Mouse (Mus musculus) ES-E14 (cell line): Measurements from ENCODE around the gene Tmcc2. TPM values are rescaled to one million over a fixed set of nuclear protein-coding genes. Genes with fewer than 3 reads are reported as not detected.
A peak's percentile ranks its signal among the peaks of the same experiment; 100 is the strongest.

ENCODE experiments used
- DNase-seq: peaks from one replicate; pipeline ENCODE4 v3.0.0-alpha.2; 2013; ENCODE audit warnings: low read depth, low spot score
- H3K27ac ChIP-seq: 2 replicates; pipeline ENCODE4 v1.5.1; 2012; ENCODE audit warnings: low read depth, mild to moderate bottlenecking, low read length, moderate library complexity, mixed read lengths; ENCODE audit not compliant: poor library complexity, insufficient read depth, severe bottlenecking
- H3K36me3 ChIP-seq: 2 replicates; pipeline ENCODE4 v1.6.1; 2012; ENCODE audit warnings: mild to moderate bottlenecking, low read length, moderate library complexity, mixed read lengths; ENCODE audit not compliant: control insufficient read depth, poor library complexity, insufficient read depth, severe bottlenecking
- H3K4me1 ChIP-seq, 2 experiments: fragments of 150-350 bp in 1 of 2; sonication (generic) in 1 of 2; 2 replicates each; pipeline ENCODE4 v1.6.1; 2012; ENCODE audit warnings: low read length in 2 of 2, mild to moderate bottlenecking in 1 of 2, mixed read lengths in 1 of 2; ENCODE audit not compliant: control insufficient read depth in 2 of 2, insufficient read depth in 2 of 2, poor library complexity in 1 of 2
- H3K4me3 ChIP-seq, 2 experiments: fragments of 150-350 bp in 1 of 2; sonication (generic) in 1 of 2; 2 replicates each; pipeline ENCODE4 v1.5.1; 2012; ENCODE audit warnings: low read length in 2 of 2, low read depth in 1 of 2, mild to moderate bottlenecking in 1 of 2, mixed read lengths in 1 of 2; ENCODE audit not compliant: insufficient read depth in 1 of 2, poor library complexity in 1 of 2, severe bottlenecking in 1 of 2
- H3K9ac ChIP-seq: 2 replicates; pipeline ENCODE4 v1.6.1; 2012; ENCODE audit warnings: low read depth, mild to moderate bottlenecking, low read length, mixed read lengths; ENCODE audit not compliant: poor library complexity, insufficient read depth, severe bottlenecking
- H3K9me3 ChIP-seq: fragments of 150-350 bp; sonication (generic); 2 replicates; pipeline ENCODE4 v1.6.1; 2012; ENCODE audit warnings: low read depth, mild to moderate bottlenecking, low read length; ENCODE audit not compliant: control insufficient read depth, insufficient read depth
- CHD2 ChIP-seq: IDR thresholded peaks from 2 replicates; pipeline ENCODE4 v1.6.1; 2014; ENCODE audit warnings: mild to moderate bottlenecking, low read depth, low read length, inconsistent platforms
- HCFC1 ChIP-seq: IDR thresholded peaks from 2 replicates; pipeline ENCODE4 v1.6.1; 2012; ENCODE audit warnings: low read length, inconsistent platforms, borderline replicate concordance; ENCODE audit not compliant: insufficient read depth
- MAFK ChIP-seq: IDR thresholded peaks from 2 replicates; pipeline ENCODE4 v1.6.1; 2014; ENCODE audit warnings: mild to moderate bottlenecking, low read depth, low read length, inconsistent platforms; ENCODE audit not compliant: insufficient read depth
- ZC3H11A ChIP-seq: IDR thresholded peaks from 2 replicates; pipeline ENCODE4 v1.6.1; 2012; ENCODE audit warnings: low read depth, mild to moderate bottlenecking, inconsistent platforms, low read length, borderline replicate concordance
- ZNF384 ChIP-seq: IDR thresholded peaks from 2 replicates; pipeline ENCODE4 v1.6.1; 2012; ENCODE audit warnings: low read depth, low read length, inconsistent platforms
- in situ Hi-C, 2 experiments: fragments of 600-800 bp; cut with MboI; formaldehyde crosslinking; loops; one replicate each; pipeline ENCODE4 v1.15.1; 2025; ENCODE audit warnings: low sequenced_read_pairs in 2 of 2, inconsistent platforms in 1 of 2; ENCODE audit not compliant: unreplicated experiment in 2 of 2
- total RNA-seq: library from RNA; depleted of rRNA; stranded (reverse); fragments of 300-350 nt; gene quantifications from 2 replicates; pipeline ENCODE4 v1.2.3, GENCODE M21; 2012

Tmcc2 gene
- total RNA-seq, 1 experiment: 7.9 TPM

- Histone ChIP-seq H3K4me1 (peaks cover 5 to 7% of the 10 kb centered on the region in 2 experiments; a peak in 3 of 4 replicates), H3K9me3 (no peaks in the 10 kb centered on the region), H3K9ac (peak overlapping the region; percentile 69; the same call in 1 of the 2 replicates), H3K27ac (no peak overlapping the region), H3K4me3 (peak overlapping the region; percentile 70 to 73), H3K36me3 (no peaks in the 10 kb centered on the region)
- in situ Hi-C loops: no loop called here
- DNase-seq: no peak
- no peak for TF ChIP-seq ZC3H11A
- no peak for TF ChIP-seq HCFC1
- TF ChIP-seq MAFK: no peak
- no peak for TF ChIP-seq CHD2
- no peak for TF ChIP-seq ZNF384
Observed at GRCm38 (mm10) chr1:132316625-132316994, 74.5 kb downstream of the Tmcc2 start.

GRCm38 (mm10) chr1:132315889-132316624 is 75.0 kb downstream of the Tmcc2 start, which contains the start of gene Nuak2:
Gene Nuak2, plus strand, starts transcription at chr1:132316126.
- TF ChIP-seq CHD2 (0 out of 2 replicates have a peak, but pooled peaks have one; percentile 38), ZC3H11A (no peak)
- Histone ChIP-seq H3K4me3 (peak within 1 kb of the TSS; percentile 70 to 73), H3K27ac (no peak within 1 kb of the TSS), H3K36me3 (no peaks in the 10 kb centered on the region), H3K4me1 (peaks cover 5 to 7% of the 10 kb centered on the region in 2 experiments; a peak in 3 of 4 replicates), H3K9me3 (no peaks in the 10 kb centered on the region), H3K9ac (peak within 1 kb of the TSS; percentile 69)
- peak; percentile 91 for DNase-seq
- in situ Hi-C loops: no loop called here

GRCm38 (mm10) chr1:132312703-132313102 is 78.4 kb downstream of the Tmcc2 start:
- no peak overlapping the region for H3K9ac ChIP-seq
- TF ChIP-seq ZC3H11A (peak; percentile 36; the same call in 1 of the 2 replicates), MAFK (no peak)
- H3K4me3 ChIP-seq: no peak overlapping the region
- DNase-seq: no peak
- no peaks in the 10 kb centered on the region for H3K9me3 ChIP-seq
- in situ Hi-C loops: no loop called here
- H3K27ac ChIP-seq: no peak overlapping the region
- no peaks in the 10 kb centered on the region for H3K36me3 ChIP-seq
- H3K4me1 ChIP-seq: peaks cover 2 to 5% of the 10 kb centered on the region in 2 experiments; a peak in 3 of 4 replicates

DNA sequence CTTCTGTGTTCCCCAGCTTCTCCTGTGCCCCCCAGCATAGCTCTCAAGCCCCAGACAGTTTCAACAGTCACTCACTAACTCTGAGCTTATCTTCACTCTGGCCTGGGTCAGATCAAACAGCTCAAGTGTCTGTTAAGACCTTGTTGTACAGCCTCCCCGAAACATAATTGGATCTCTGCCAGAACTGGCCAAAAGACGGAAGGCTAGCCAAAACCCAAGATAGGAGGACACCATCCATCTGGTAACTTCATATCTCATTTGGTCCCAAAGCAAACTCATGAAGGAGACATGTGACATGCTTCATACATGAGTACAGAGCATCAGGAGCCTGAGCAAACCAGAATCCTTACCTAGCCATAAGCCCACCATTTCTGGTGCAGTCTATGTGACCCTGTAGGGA is 79.0 kb downstream of the Tmcc2 start:
- DNase-seq: no peak
- peaks cover 2 to 4% of the 10 kb centered on the region in 2 experiments; a peak in 3 of 4 replicates for H3K4me1 ChIP-seq
- no peaks in the 10 kb centered on the region for H3K9me3 ChIP-seq
- no peaks in the 10 kb centered on the region for H3K36me3 ChIP-seq
- TF ChIP-seq ZC3H11A (no peak), ZNF384 (no peak)
- no peak overlapping the region for H3K4me3 ChIP-seq
- H3K9ac ChIP-seq: no peak overlapping the region
- in situ Hi-C loops: no loop called here
- H3K27ac ChIP-seq: no peak overlapping the region

DNA sequence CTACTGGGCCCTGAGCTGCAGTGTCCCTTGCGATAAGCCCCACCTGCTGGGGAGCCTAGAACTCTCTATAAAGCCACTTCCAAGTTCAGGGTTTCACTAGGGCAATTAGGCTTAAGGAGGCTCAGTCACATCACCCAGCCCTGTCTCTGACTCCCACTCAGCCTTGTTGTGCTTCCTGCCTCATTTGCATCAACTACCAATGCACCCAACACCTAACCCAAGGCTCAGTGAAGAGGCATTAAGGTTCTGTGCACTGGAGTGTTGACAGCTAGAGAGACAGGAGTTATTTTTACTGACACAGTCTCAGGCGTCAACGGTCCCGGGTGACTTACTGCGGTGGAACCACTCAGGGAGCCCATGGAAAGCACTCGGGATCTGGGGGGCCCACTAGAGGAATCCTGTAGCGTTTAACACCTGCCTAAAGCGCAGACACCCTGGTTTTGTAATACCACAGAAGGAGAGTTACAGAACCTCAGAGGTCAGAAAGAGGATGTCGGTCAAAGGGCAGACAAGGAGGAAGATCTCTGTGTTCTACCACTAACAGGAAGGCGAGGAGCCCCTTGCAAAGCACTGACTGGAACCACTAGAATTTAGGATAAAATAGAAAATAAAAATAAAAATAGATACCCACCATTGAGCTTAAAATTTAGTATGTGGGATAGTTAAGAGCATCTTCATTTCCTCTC is 79.8 kb downstream of the Tmcc2 start:
- TF ChIP-seq ZNF384 (no peak), ZC3H11A (no peak), HCFC1 (no peak), CHD2 (no peak), MAFK (no peak)
- no peaks in the 10 kb centered on the region for H3K36me3 ChIP-seq
- H3K27ac ChIP-seq: no peak overlapping the region
- no peak overlapping the region for H3K4me3 ChIP-seq
- peaks cover 0 to 4% of the 10 kb centered on the region in 2 experiments; a peak in 1 of 4 replicates for H3K4me1 ChIP-seq
- no peaks in the 10 kb centered on the region for H3K9me3 ChIP-seq
- DNase-seq: no peak
- H3K9ac ChIP-seq: no peak overlapping the region
- in situ Hi-C loops: no loop called here
